Mouse (Mus musculus) kidney, embryonic 15.5 days (tissue): ENCODE results near the gene Cggbp1. TPM values are rescaled to one million over a fixed set of nuclear protein-coding genes. Genes with fewer than 3 reads are reported as not detected.

Experiments used
- ATAC-seq: fragments of 200-750 bp; cut with Nextera tagmentation; replicated peaks from 2 replicates; pipeline ENCODE4 v1.8.0; 2017; ENCODE audit warnings: moderate TSS enrichment; ENCODE audit not compliant: low FRiP score
- H3K27ac ChIP-seq: fragments of 300-500 bp; sonication (generic); 2 replicates; pipeline ENCODE4 v1.5.1; 2015; ENCODE audit warnings: mild to moderate bottlenecking, inconsistent platforms
- H3K27me3 ChIP-seq: fragments of 300-500 bp; sonication (generic); 2 replicates; pipeline ENCODE4 v1.6.1; 2015; ENCODE audit warnings: inconsistent platforms
- H3K36me3 ChIP-seq: fragments of 300-500 bp; sonication (generic); 2 replicates; pipeline ENCODE4 v1.6.1; 2015; ENCODE audit warnings: inconsistent platforms
- H3K4me1 ChIP-seq: fragments of 300-500 bp; sonication (generic); 2 replicates; pipeline ENCODE4 v1.6.1; 2015; ENCODE audit warnings: inconsistent platforms
- H3K4me2 ChIP-seq: fragments of 300-500 bp; sonication (generic); 2 replicates; pipeline ENCODE4 v1.6.1; 2015; ENCODE audit warnings: moderate library complexity, mild to moderate bottlenecking, inconsistent platforms
- H3K4me3 ChIP-seq: fragments of 300-500 bp; sonication (generic); replicated peaks from 2 replicates; pipeline ENCODE4 v1.5.1; 2015; ENCODE audit warnings: mild to moderate bottlenecking, inconsistent platforms
- H3K9ac ChIP-seq: fragments of 300-500 bp; sonication (generic); 2 replicates; pipeline ENCODE4 v1.6.1; 2015; ENCODE audit warnings: mild to moderate bottlenecking, inconsistent platforms
- H3K9me3 ChIP-seq: fragments of 300-500 bp; sonication (generic); replicated peaks from 2 replicates; pipeline ENCODE4 v1.6.1; 2016; ENCODE audit warnings: inconsistent platforms
- WGBS: fragments of 180-500 bp; shearing (Covaris S2); methylation state at CpG from one replicate; pipeline ENCODE4 v1.1.7; 2015; ENCODE audit warnings: mixed read lengths; 5-methylcytosine and 5-hydroxymethylcytosine counted together
- polyA plus RNA-seq: library from polyadenylated mRNA; unstranded; fragments of >200 nt; fragmentation: Nextera tagmentation; extraction: Ambion mirVana; gene quantifications from 2 replicates; pipeline ENCODE4 v1.2.1, GENCODE M21; 2015

Cggbp1 gene
- 84.0 and 87.1 TPM in 2 replicates for polyA plus RNA-seq

GRCm38 (mm10) chr16:64851563-64852362, at the start of gene Cggbp1, which contains the start of gene Zfp654:
Gene Cggbp1, plus strand, starts transcription at chr16:64851996.
Gene Zfp654, minus strand, starts transcription at chr16:64851652.
- H3K4me1 ChIP-seq, result peaks cover 18% of the 10 kb centered on the region
- peak within 1 kb of the TSS; percentile 97 for H3K4me3 ChIP-seq
- H3K9ac ChIP-seq, result peak within 1 kb of the TSS; percentile 95
- peak within 1 kb of the TSS; percentile 99 for H3K27ac ChIP-seq
- under 1% methylated on average over 78 of the region's 85 CpGs for WGBS
- no peaks in the 10 kb centered on the region for H3K27me3 ChIP-seq
- ATAC-seq, result peak; percentile 100
- H3K9me3 ChIP-seq, result no peaks in the 10 kb centered on the region
- H3K4me2 ChIP-seq, result peak within 1 kb of the TSS; percentile 90
- H3K36me3 ChIP-seq, result peaks cover 27% of the 10 kb centered on the region

- 0 out of 2 replicates have a peak, but pooled peaks cover 6% of the 10 kb centered on the region for H3K9me3 ChIP-seq
- 50% methylated on average over 3 of the region's 3 CpGs for WGBS
- H3K36me3 ChIP-seq, result peaks cover 15% of the 10 kb centered on the region
- no peak overlapping the region for H3K9ac ChIP-seq
- no peak overlapping the region for H3K4me2 ChIP-seq
- H3K27me3 ChIP-seq, result no peaks in the 10 kb centered on the region
- no peaks in the 10 kb centered on the region for H3K4me1 ChIP-seq
- 0 out of 2 replicates have a peak, but pooled peaks have one; percentile 49 for ATAC-seq
- no peak overlapping the region for H3K27ac ChIP-seq
- H3K4me3 ChIP-seq, result no peak overlapping the region
Observed at GRCm38 (mm10) chr16:64803041-64803440, 48.8 kb upstream of the Cggbp1 start.

GRCm38 (mm10) chr16:64817094-64817765, 34.6 kb upstream of the Cggbp1 start:
- Histone ChIP-seq H3K4me1 (no peaks in the 10 kb centered on the region), H3K9me3 (no peaks in the 10 kb centered on the region), H3K27ac (no peak overlapping the region), H3K27me3 (no peaks in the 10 kb centered on the region), H3K36me3 (peaks cover 12% of the 10 kb centered on the region), H3K4me3 (no peak overlapping the region), H3K9ac (no peak overlapping the region), H3K4me2 (no peak overlapping the region)
- ATAC-seq, result no peak
- 91% methylated on average over 3 of the region's 3 CpGs for WGBS

GRCm38 (mm10) chr16:64823890-64824289, 27.9 kb upstream of the Cggbp1 start:
- H3K27ac ChIP-seq, result no peak overlapping the region
- 92% methylated on average over 1 of the region's 1 CpGs for WGBS

GRCm38 (mm10) chr16:64824474-64824873, 27.3 kb upstream of the Cggbp1 start:
- Histone ChIP-seq H3K27me3 (no peaks in the 10 kb centered on the region), H3K36me3 (peaks cover 9% of the 10 kb centered on the region), H3K4me3 (no peak overlapping the region), H3K9me3 (no peaks in the 10 kb centered on the region), H3K27ac (no peak overlapping the region), H3K4me2 (no peak overlapping the region), H3K9ac (no peak overlapping the region), H3K4me1 (no peaks in the 10 kb centered on the region)
- 95% methylated on average over 1 of the region's 1 CpGs for WGBS
- no peak for ATAC-seq

More at GRCm38 (mm10) chr16:64823890-64824289, 27.9 kb upstream of the Cggbp1 start:
- H3K9me3 ChIP-seq, result no peaks in the 10 kb centered on the region
- H3K36me3 ChIP-seq, result peaks cover 7% of the 10 kb centered on the region; the same call in 1 of the 2 replicates
- H3K27me3 ChIP-seq, result no peaks in the 10 kb centered on the region
- H3K4me2 ChIP-seq, result no peak overlapping the region
- no peak for ATAC-seq
- H3K9ac ChIP-seq, result no peak overlapping the region
- H3K4me3 ChIP-seq, result no peak overlapping the region
- H3K4me1 ChIP-seq, result no peaks in the 10 kb centered on the region

- no peak overlapping the region for H3K4me2 ChIP-seq
- peaks cover 14% of the 10 kb centered on the region for H3K36me3 ChIP-seq
- H3K4me3 ChIP-seq, result no peak overlapping the region
- ATAC-seq, result no peak
- no peak overlapping the region for H3K27ac ChIP-seq
- H3K9me3 ChIP-seq, result no peaks in the 10 kb centered on the region
- H3K27me3 ChIP-seq, result no peaks in the 10 kb centered on the region
- no peaks in the 10 kb centered on the region for H3K4me1 ChIP-seq
- WGBS, result 95% methylated on average over 15 of the region's 15 CpGs
- H3K9ac ChIP-seq, result no peak overlapping the region
Observed at GRCm38 (mm10) chr16:64830291-64830690, 21.5 kb upstream of the Cggbp1 start.

- no peaks in the 10 kb centered on the region for H3K4me1 ChIP-seq
- no peak for ATAC-seq
- no peaks in the 10 kb centered on the region for H3K36me3 ChIP-seq
- no peaks in the 10 kb centered on the region for H3K27me3 ChIP-seq
- H3K9me3 ChIP-seq, result no peaks in the 10 kb centered on the region
- H3K4me2 ChIP-seq, result no peak overlapping the region
- WGBS, result 83% methylated on average over 1 of the region's 1 CpGs
- H3K27ac ChIP-seq, result no peak overlapping the region
- H3K4me3 ChIP-seq, result no peak overlapping the region
- no peak overlapping the region for H3K9ac ChIP-seq
Observed at GRCm38 (mm10) chr16:64835996-64836545, 15.7 kb upstream of the Cggbp1 start.

GRCm38 (mm10) chr16:64836709-64837108, 15.1 kb upstream of the Cggbp1 start:
- H3K9ac ChIP-seq, result no peak overlapping the region
- no peak overlapping the region for H3K4me3 ChIP-seq
- H3K27ac ChIP-seq, result no peak overlapping the region
- H3K36me3 ChIP-seq, result no peaks in the 10 kb centered on the region
- H3K9me3 ChIP-seq, result no peaks in the 10 kb centered on the region
- no peak for ATAC-seq
- H3K27me3 ChIP-seq, result no peaks in the 10 kb centered on the region
- no peak overlapping the region for H3K4me2 ChIP-seq
- no peaks in the 10 kb centered on the region for H3K4me1 ChIP-seq
- 89% methylated on average over 2 of the region's 2 CpGs for WGBS

GRCm38 (mm10) chr16:64841481-64842373, 10.1 kb upstream of the Cggbp1 start:
- 90% methylated on average over 5 of the region's 5 CpGs for WGBS
- Histone ChIP-seq H3K4me2 (no peak overlapping the region), H3K27ac (no peak overlapping the region), H3K4me3 (no peak overlapping the region), H3K9ac (no peak overlapping the region), H3K36me3 (no peaks in the 10 kb centered on the region), H3K27me3 (no peaks in the 10 kb centered on the region), H3K4me1 (no peaks in the 10 kb centered on the region), H3K9me3 (no peaks in the 10 kb centered on the region)
- ATAC-seq, result no peak

- Histone ChIP-seq H3K4me2 (no peak overlapping the region), H3K4me1 (no peaks in the 10 kb centered on the region), H3K9me3 (no peaks in the 10 kb centered on the region), H3K36me3 (no peaks in the 10 kb centered on the region), H3K4me3 (no peak overlapping the region), H3K9ac (no peak overlapping the region), H3K27ac (no peak overlapping the region), H3K27me3 (no peaks in the 10 kb centered on the region)
- ATAC-seq, result no peak
- 94% methylated on average over 3 of the region's 3 CpGs for WGBS
Observed at GRCm38 (mm10) chr16:64842374-64842729, 9.4 kb upstream of the Cggbp1 start.

GRCm38 (mm10) chr16:64845947-64846346, 5.8 kb upstream of the Cggbp1 start:
- H3K9me3 ChIP-seq, result no peaks in the 10 kb centered on the region
- H3K4me3 ChIP-seq, result no peak overlapping the region
- no peaks in the 10 kb centered on the region for H3K36me3 ChIP-seq
- no peak overlapping the region for H3K27ac ChIP-seq
- no peak overlapping the region for H3K4me2 ChIP-seq
- no peak for ATAC-seq
- H3K9ac ChIP-seq, result no peak overlapping the region
- H3K27me3 ChIP-seq, result no peaks in the 10 kb centered on the region
- H3K4me1 ChIP-seq, result peaks cover 5% of the 10 kb centered on the region; the same call in 1 of the 2 replicates
- 89% methylated on average over 8 of the region's 8 CpGs for WGBS
